17 mouse cellular contexts compared by ENCODE assay signal in genomic region chr2:6927693-6928360, GRCm38 (mm10).
DNase-seq lines count a peak whose midpoint lies in the region; ATAC-seq and TF ChIP-seq lines count a peak whose summit lies in the region.
"Had no signal": no experiment of that assay in that cellular context is flagged by ENCODE, and none has a peak within 500 bp of the region (broad histone marks: within the 10 kb centered on the region; RNA-seq: fewer than 3 reads in every experiment).

No protein-coding gene starts in this region.

- peaks cover 6% of the 10 kb centered on the region for H3K4me1 ChIP-seq in forebrain, embryonic 16.5 days (replicated peaks; ENCODE audit: control insufficient read depth, insufficient read depth, low read length)
- peaks cover 12% of the 10 kb centered on the region; the same call in 1 of the 2 replicates for H3K4me1 ChIP-seq in forebrain, embryonic 13.5 days
- peaks cover 3% of the 10 kb centered on the region; the same call in 1 of the 2 replicates for H3K4me1 ChIP-seq in cortical plate, adult 2 months (ENCODE audit: control insufficient read depth, insufficient read depth, low read length)
- H3K4me1 ChIP-seq: embryonic facial prominence, embryonic 15.5 days; heart, embryonic 15.5 days had no signal

- H3K27me3 ChIP-seq in forebrain, embryonic 16.5 days (replicated peaks; ENCODE audit: control insufficient read depth, insufficient read depth, low read length), result no peaks in the 10 kb centered on the region
- H3K27me3 ChIP-seq in forebrain, embryonic 13.5 days, result no peaks in the 10 kb centered on the region
- H3K27me3 ChIP-seq: embryonic facial prominence, embryonic 15.5 days; heart, embryonic 15.5 days; limb, embryonic 12.5 days; midbrain, embryonic 13.5 days had no signal

- peak; percentile 46 to 67 for DNase-seq in layer of hippocampus, adult 2 months (ENCODE audit: low spot score in 2 of 2)
- no peak for DNase-seq in layer of hippocampus, postnatal 36 days
- DNase-seq in left cerebral cortex, postnatal 36 days (ENCODE audit: low spot score in 2 of 2), result peak; percentile 35
- no peak for DNase-seq in embryo, embryonic 11 days
- no peak for DNase-seq in spleen, postnatal 36 days (ENCODE audit: low spot score in 2 of 2)
- DNase-seq: adrenal gland, adult 2 months; cerebellum, postnatal 10 days; gastrocnemius, adult 2 months; kidney, postnatal 25 days; liver, postnatal 0 days had no signal

- H3K36me3 ChIP-seq in forebrain, embryonic 16.5 days (ENCODE audit: control insufficient read depth, insufficient read depth), result no peaks in the 10 kb centered on the region
- H3K36me3 ChIP-seq in forebrain, embryonic 13.5 days (ENCODE audit: poor library complexity, severe bottlenecking), result no peaks in the 10 kb centered on the region
- H3K36me3 ChIP-seq: embryonic facial prominence, embryonic 15.5 days; heart, embryonic 15.5 days; limb, embryonic 12.5 days; midbrain, embryonic 13.5 days had no signal

- H3K9me3 ChIP-seq in forebrain, embryonic 16.5 days (ENCODE audit: control insufficient read depth, low read length), result no peaks in the 10 kb centered on the region
- H3K9me3 ChIP-seq in forebrain, embryonic 13.5 days (replicated peaks), result no peaks in the 10 kb centered on the region
- H3K9me3 ChIP-seq: embryonic facial prominence, embryonic 15.5 days; heart, embryonic 15.5 days; limb, embryonic 12.5 days; midbrain, embryonic 13.5 days had no signal

- no peak for TF ChIP-seq POLR2A in cortical plate, adult 2 months (IDR thresholded peaks at IDR 0.05; ENCODE audit: extremely low read depth, insufficient read depth, low read length)

- TF ChIP-seq CTCF in layer of hippocampus, adult 2 months (conservative IDR thresholded peaks at IDR 0.05), result no peak
- TF ChIP-seq CTCF in cortical plate, adult 2 months (IDR thresholded peaks at IDR 0.05; ENCODE audit: extremely low read depth, insufficient read depth, low read length), result no peak

- no peak overlapping the region for H3K9ac ChIP-seq in forebrain, embryonic 16.5 days (replicated peaks; ENCODE audit: low read depth, low read length)
- no peak overlapping the region for H3K9ac ChIP-seq in forebrain, embryonic 13.5 days
- H3K9ac ChIP-seq: embryonic facial prominence, embryonic 15.5 days; heart, embryonic 15.5 days; limb, embryonic 12.5 days; liver, postnatal 0 days; midbrain, embryonic 13.5 days had no signal

- WGBS in forebrain, embryonic 16.5 days, result 72% methylated on average over 4 of the region's 4 CpGs
- 92% methylated on average over 4 of the region's 4 CpGs for WGBS in forebrain, embryonic 13.5 days

- intact Hi-C loops in left cerebral cortex, postnatal 36 days (cut with DNase I), result no loop called here

- ATAC-seq in forebrain, embryonic 16.5 days, result peak; percentile 49
- no peak for ATAC-seq in forebrain, embryonic 13.5 days
- ATAC-seq: liver, postnatal 0 days; midbrain, embryonic 13.5 days had no signal

- no peak overlapping the region for H3K27ac ChIP-seq in forebrain, embryonic 16.5 days (ENCODE audit: low read length)
- no peak overlapping the region for H3K27ac ChIP-seq in forebrain, embryonic 13.5 days
- H3K27ac ChIP-seq in layer of hippocampus, adult 2 months, result peak overlapping the region; percentile 37
- peak overlapping the region; percentile 15; the same call in 1 of the 2 replicates for H3K27ac ChIP-seq in cortical plate, adult 2 months (ENCODE audit: insufficient read depth, low read length)
- H3K27ac ChIP-seq: embryonic facial prominence, embryonic 15.5 days; gastrocnemius, adult 2 months; heart, embryonic 15.5 days; limb, embryonic 12.5 days; midbrain, embryonic 13.5 days had no signal

- H3K4me3 ChIP-seq in forebrain, embryonic 16.5 days (replicated peaks; ENCODE audit: low read length), result no peak overlapping the region
- no peak overlapping the region for H3K4me3 ChIP-seq in forebrain, embryonic 13.5 days
- H3K4me3 ChIP-seq in layer of hippocampus, adult 2 months, result no peak overlapping the region
- no peak overlapping the region for H3K4me3 ChIP-seq in cortical plate, adult 2 months (ENCODE audit: insufficient read depth, low read length)
- H3K4me3 ChIP-seq: embryonic facial prominence, embryonic 15.5 days; gastrocnemius, adult 2 months; heart, embryonic 15.5 days; limb, embryonic 12.5 days; midbrain, embryonic 13.5 days had no signal

- no peak overlapping the region for H3K4me2 ChIP-seq in forebrain, embryonic 16.5 days (ENCODE audit: low read length)
- H3K4me2 ChIP-seq in forebrain, embryonic 13.5 days, result no peak overlapping the region
- H3K4me2 ChIP-seq: embryonic facial prominence, embryonic 15.5 days; heart, embryonic 15.5 days; limb, embryonic 12.5 days; midbrain, embryonic 13.5 days had no signal

Comparison
In these comparisons a context has a peak if more than half of its experiments do, and no peak if none do; other contexts are left out.
1. DNase-seq: peak in layer of hippocampus, adult 2 months (2 of 2) and left cerebral cortex, postnatal 36 days (2 of 2); none in layer of hippocampus, postnatal 36 days (0 of 2), embryo, embryonic 11 days (single experiment) and spleen, postnatal 36 days (0 of 2).
2. H3K27ac ChIP-seq: peak in layer of hippocampus, adult 2 months (single experiment) and cortical plate, adult 2 months (single experiment); none in forebrain, embryonic 16.5 days (single experiment) and forebrain, embryonic 13.5 days (single experiment).